ENCODE assay signal across 9 mouse cellular contexts in genomic region chr1:173389901-173390401, GRCm38 (mm10). TPM values are rescaled to one million over a fixed set of nuclear protein-coding genes. Genes with fewer than 3 reads are reported as not detected.
DNase-seq lines count a peak whose midpoint lies in the region; ATAC-seq and TF ChIP-seq lines count a peak whose summit lies in the region.
"Had no signal": no experiment of that assay in that cellular context is flagged by ENCODE, and none has a peak within 500 bp of the region (broad histone marks: within the 10 kb centered on the region; RNA-seq: fewer than 3 reads in every experiment).

No protein-coding gene starts in this region.

- H3K36me3 ChIP-seq in heart, embryonic 14.5 days (ENCODE audit: control insufficient read depth, insufficient read depth, low read length), result no peaks in the 10 kb centered on the region
- H3K36me3 ChIP-seq in hindbrain, embryonic 12.5 days, result no peaks in the 10 kb centered on the region
- H3K36me3 ChIP-seq in lung, postnatal 0 days (ENCODE audit: insufficient read depth, low read length), result no peaks in the 10 kb centered on the region
- H3K36me3 ChIP-seq: G1E had no signal

- H3K27ac ChIP-seq in heart, embryonic 14.5 days (replicated peaks in 1 of 2; ENCODE audit: control insufficient read depth in 1 of 2, insufficient read depth in 1 of 2, low read depth in 2 of 2, low read length in 2 of 2), result no peak overlapping the region
- peak overlapping the region; percentile 85 for H3K27ac ChIP-seq in hindbrain, embryonic 12.5 days
- no peak overlapping the region for H3K27ac ChIP-seq in lung, postnatal 0 days (ENCODE audit: low read length)

- peak overlapping the region; percentile 12; the same call in 1 of the 2 replicates for H3K4me2 ChIP-seq in heart, embryonic 14.5 days (ENCODE audit: low read length)
- peak overlapping the region; percentile 46 for H3K4me2 ChIP-seq in hindbrain, embryonic 12.5 days (replicated peaks)
- no peak overlapping the region for H3K4me2 ChIP-seq in lung, postnatal 0 days (replicated peaks; ENCODE audit: low read depth, low read length)

- TF ChIP-seq EP300 in lung, postnatal 0 days (IDR thresholded peaks at IDR 0.05), result no peak

- no peak; the same call in 1 of the 2 replicates for ATAC-seq in heart, embryonic 14.5 days (ENCODE audit: insufficient number of reproducible peaks, insufficient read depth, low FRiP score, low read depth)
- ATAC-seq in hindbrain, embryonic 12.5 days (ENCODE audit: low FRiP score), result peak; percentile 96
- no peak for ATAC-seq in lung, postnatal 0 days

- no peaks in the 10 kb centered on the region for H3K9me3 ChIP-seq in heart, embryonic 14.5 days (ENCODE audit: control insufficient read depth, low read length)
- H3K9me3 ChIP-seq in hindbrain, embryonic 12.5 days (replicated peaks), result no peaks in the 10 kb centered on the region
- no peaks in the 10 kb centered on the region for H3K9me3 ChIP-seq in lung, postnatal 0 days (ENCODE audit: low read length)

- TF ChIP-seq CTCF in lung, postnatal 0 days (IDR thresholded peaks at IDR 0.05), result no peak

- intact Hi-C loops in heart, postnatal 36 days (cut with DNase I), result loop anchor here (10.0 kb wide), 1 partner anchor 775 kb away; no protein-coding TSS in a partner anchor
- intact Hi-C loops in left cerebral cortex, postnatal 36 days (cut with DNase I), result loop anchor here (5.0 kb wide), 1 partner anchor 758 kb away; the partner anchor contains the start of gene Dusp23

- no peak overlapping the region for H3K4me3 ChIP-seq in heart, embryonic 14.5 days (ENCODE audit: control insufficient read depth in 1 of 2, insufficient read depth in 1 of 2, low read depth in 1 of 2, low read length in 2 of 2)
- peak overlapping the region; percentile 28 for H3K4me3 ChIP-seq in hindbrain, embryonic 12.5 days
- H3K4me3 ChIP-seq in lung, postnatal 0 days (ENCODE audit: low read depth, low read length), result no peak overlapping the region

- H3K27me3 ChIP-seq in heart, embryonic 14.5 days (ENCODE audit: control insufficient read depth, insufficient read depth, low read length), result no peaks in the 10 kb centered on the region
- H3K27me3 ChIP-seq in hindbrain, embryonic 12.5 days, result no peaks in the 10 kb centered on the region
- H3K27me3 ChIP-seq in lung, postnatal 0 days (replicated peaks; ENCODE audit: insufficient read depth, low read length), result no peaks in the 10 kb centered on the region

- no peak overlapping the region for H3K9ac ChIP-seq in heart, embryonic 14.5 days (ENCODE audit: low read length)
- peak overlapping the region; percentile 55 for H3K9ac ChIP-seq in hindbrain, embryonic 12.5 days
- no peak overlapping the region for H3K9ac ChIP-seq in lung, postnatal 0 days (replicated peaks; ENCODE audit: low read depth)

- WGBS in heart, embryonic 14.5 days, result 7% methylated on average over 13 of the region's 13 CpGs
- 2% methylated on average over 13 of the region's 13 CpGs for WGBS in hindbrain, embryonic 12.5 days
- WGBS in lung, postnatal 0 days, result 13% methylated on average over 13 of the region's 13 CpGs

- no peak for DNase-seq in heart, postnatal 36 days
- DNase-seq in embryo, embryonic 10 days (ENCODE audit: low spot score), result peak; percentile 65
- peak; percentile 95 to 97 for DNase-seq in left cerebral cortex, postnatal 36 days (ENCODE audit: low spot score in 2 of 2)
- DNase-seq in right cerebral cortex, postnatal 10 days (ENCODE audit: low spot score in 2 of 2), result peak; percentile 93 to 95
- DNase-seq in urinary bladder, postnatal 25 days (ENCODE audit: low spot score), result no peak
- DNase-seq in lung, postnatal 0 days (ENCODE audit: low spot score), result no peak

- H3K4me1 ChIP-seq in heart, embryonic 14.5 days (ENCODE audit: control insufficient read depth in 2 of 2, insufficient read depth in 2 of 2, low read length in 2 of 2), result peaks cover 0 to 2% of the 10 kb centered on the region in 2 experiments; a peak in 1 of 4 replicates
- H3K4me1 ChIP-seq in hindbrain, embryonic 12.5 days, result peaks cover 10% of the 10 kb centered on the region
- H3K4me1 ChIP-seq in lung, postnatal 0 days (ENCODE audit: insufficient read depth, low read depth, low read length), result no peaks in the 10 kb centered on the region

RNA-seq across cellular contexts. Expression of gene Cadm3, which starts 22.5 kb away (rescaled TPM):
- 1.0 and 1.1 TPM in 2 replicates for polyA plus RNA-seq in heart, embryonic 14.5 days (2014; fragmentation: Nextera tagmentation; extraction: Ambion mirVana)
- 1 to 10 TPM; 1.9 to 2.5 TPM for total RNA-seq in heart, postnatal 36 days (2021)
- 20.1 and 25.7 TPM in 2 replicates for polyA plus RNA-seq in hindbrain, embryonic 12.5 days (2016; fragmentation: Nextera tagmentation; extraction: Ambion mirVana)
- total RNA-seq in left cerebral cortex, postnatal 36 days (2021), result 100 to 1,000 TPM; 437 to 444 TPM
- polyA plus RNA-seq in lung, postnatal 0 days (2015; fragmentation: Nextera tagmentation; extraction: Ambion mirVana), result 0.26 and 0.39 TPM in 2 replicates
- polyA plus RNA-seq: G1E had no signal

RNA-seq across cellular contexts. Expression of gene Aim2, which starts 39.3 kb away (rescaled TPM):
- polyA plus RNA-seq in heart, embryonic 14.5 days (2014; fragmentation: Nextera tagmentation; extraction: Ambion mirVana), result 2.2 and 2.5 TPM in 2 replicates
- total RNA-seq in heart, postnatal 36 days (2021), result 1 to 10 TPM; 1.2 to 1.4 TPM
- 3.2 and 3.9 TPM in 2 replicates for polyA plus RNA-seq in hindbrain, embryonic 12.5 days (2016; fragmentation: Nextera tagmentation; extraction: Ambion mirVana)
- total RNA-seq in left cerebral cortex, postnatal 36 days (2021), result 1 to 10 TPM; 1.3 to 2.5 TPM
- 2.1 and 3.4 TPM in 2 replicates for polyA plus RNA-seq in lung, postnatal 0 days (2015; fragmentation: Nextera tagmentation; extraction: Ambion mirVana)
- polyA plus RNA-seq: G1E had no signal

RNA-seq across cellular contexts. Expression of gene Ackr1, which starts 56.4 kb away (rescaled TPM):
- 0.45 and 0.96 TPM in 2 replicates for polyA plus RNA-seq in heart, embryonic 14.5 days (2014; fragmentation: Nextera tagmentation; extraction: Ambion mirVana)
- under 1 TPM; 0.38 to 0.78 TPM for total RNA-seq in heart, postnatal 36 days (2021)
- polyA plus RNA-seq in hindbrain, embryonic 12.5 days (2016; fragmentation: Nextera tagmentation; extraction: Ambion mirVana), result 7.8 and 9.3 TPM in 2 replicates
- 10 to 100 TPM; 83.5 to 94.7 TPM for total RNA-seq in left cerebral cortex, postnatal 36 days (2021)
- polyA plus RNA-seq in lung, postnatal 0 days (2015; fragmentation: Nextera tagmentation; extraction: Ambion mirVana), result 0.36 and 0.70 TPM in 2 replicates
- total RNA-seq: G1E had no signal
- polyA plus RNA-seq: G1E had no signal

Comparison
In these comparisons a context has a peak if more than half of its experiments do, and no peak if none do; other contexts are left out.
1. DNase-seq: peak in embryo, embryonic 10 days (single experiment), left cerebral cortex, postnatal 36 days (2 of 2) and right cerebral cortex, postnatal 10 days (2 of 2); none in heart, postnatal 36 days (0 of 2), urinary bladder, postnatal 25 days (single experiment) and lung, postnatal 0 days (single experiment).
2. RNA of gene Cadm3, which starts 22.5 kb away (polyA plus RNA-seq): 20.1 to 25.7 TPM in hindbrain, embryonic 12.5 days; 1.0 to 1.1 TPM in heart, embryonic 14.5 days and 0.26 to 0.39 TPM in lung, postnatal 0 days; every median in the first group is over 10 times any median in the second.